Mouse (Mus musculus) embryonic facial prominence, embryonic 14.5 days (tissue): ENCODE results near the gene Tmeff1. TPM values are rescaled to one million over a fixed set of nuclear protein-coding genes. Genes with fewer than 3 reads are reported as not detected.

Source experiments
- ATAC-seq: fragments of 200-750 bp; cut with Nextera tagmentation; 2 replicates; pipeline ENCODE4 v1.8.0; 2017; ENCODE audit warnings: low read depth, moderate number of reproducible peaks, moderate TSS enrichment
- DNase-seq: peaks from one replicate; pipeline ENCODE4 v3.0.0-alpha.2; 2015; ENCODE audit warnings: low spot score
- H3K27ac ChIP-seq: fragments of 300-500 bp; sonication (generic); replicated peaks from 2 replicates; pipeline ENCODE4 v1.5.1; 2014; ENCODE audit warnings: low read depth, mild to moderate bottlenecking, low read length, moderate library complexity
- H3K27me3 ChIP-seq: fragments of 300-500 bp; sonication (generic); replicated peaks from 2 replicates; pipeline ENCODE4 v1.6.1; 2014; ENCODE audit warnings: low read length; ENCODE audit not compliant: control insufficient read depth, insufficient read depth
- H3K36me3 ChIP-seq: fragments of 300-500 bp; sonication (generic); 2 replicates; pipeline ENCODE4 v1.6.1; 2014; ENCODE audit warnings: low read length, mixed read lengths; ENCODE audit not compliant: control insufficient read depth, insufficient read depth
- H3K4me1 ChIP-seq: fragments of 300-500 bp; sonication (generic); 2 replicates; pipeline ENCODE4 v1.6.1; 2014; ENCODE audit warnings: antibody characterized with exemption, low read length; ENCODE audit not compliant: control insufficient read depth, insufficient read depth
- H3K4me2 ChIP-seq: fragments of 300-500 bp; sonication (generic); 2 replicates; pipeline ENCODE4 v1.6.1; 2014; ENCODE audit warnings: low read depth, mild to moderate bottlenecking, low read length, moderate library complexity, mixed read lengths
- H3K4me3 ChIP-seq: fragments of 300-500 bp; sonication (generic); 2 replicates; pipeline ENCODE4 v1.5.1; 2014; ENCODE audit warnings: low read depth, mild to moderate bottlenecking, low read length
- H3K9ac ChIP-seq: fragments of 300-500 bp; sonication (generic); 2 replicates; pipeline ENCODE4 v1.6.1; 2014; ENCODE audit warnings: low read depth, mild to moderate bottlenecking, low read length, moderate library complexity, mixed read lengths
- H3K9me3 ChIP-seq: fragments of 300-500 bp; sonication (generic); 2 replicates; pipeline ENCODE4 v1.6.1; 2016; ENCODE audit warnings: low read length; ENCODE audit not compliant: control insufficient read depth
- WGBS: fragments of 180-500 bp; shearing (Covaris S2); extraction: QIAGEN DNeasy Blood & Tissue Kit; methylation state at CpG from one replicate; pipeline ENCODE4 v1.1.7; 2014; 5-methylcytosine and 5-hydroxymethylcytosine counted together
- polyA plus RNA-seq: library from polyadenylated mRNA; unstranded; fragments of >200 nt; fragmentation: Nextera tagmentation; extraction: Ambion mirVana; gene quantifications from 2 replicates; pipeline ENCODE4 v1.2.1, GENCODE M21; 2014

Gene Tmeff1
- polyA plus RNA-seq, 1 experiment from 2014 or later: 61.4 TPM

DNA sequence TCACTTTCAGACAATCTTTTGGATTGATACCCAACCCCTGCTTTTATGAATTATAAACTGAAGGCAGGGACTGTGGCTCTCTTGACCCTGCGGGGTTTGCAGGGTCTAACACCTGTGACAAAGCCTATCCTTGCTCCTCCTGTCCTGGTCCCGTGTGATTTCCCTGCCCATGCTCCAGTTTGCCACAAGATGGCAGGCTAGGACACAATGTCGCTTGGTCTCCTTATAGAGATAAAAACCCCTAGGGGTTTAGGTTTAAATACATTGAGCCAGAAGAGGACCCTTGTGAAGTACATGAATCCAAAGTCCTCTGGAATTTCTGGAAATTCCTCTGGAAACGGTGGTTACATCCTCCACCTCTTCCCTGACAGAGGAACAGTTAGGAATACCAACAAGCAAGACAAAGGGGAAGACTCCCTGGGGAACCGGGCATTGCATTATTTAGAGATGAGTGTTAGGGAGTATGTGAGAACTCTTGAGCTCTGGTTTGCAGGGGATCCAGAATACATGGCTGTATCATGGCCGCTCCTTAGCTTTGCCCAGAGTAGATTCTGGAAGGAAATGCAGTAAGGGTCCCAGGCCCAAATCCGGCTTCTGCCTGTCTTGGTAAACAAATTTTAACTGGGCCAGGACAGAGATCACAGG is 106.9 kb downstream of the Tmeff1 start:
- no peak overlapping the region for H3K4me3 ChIP-seq
- peak; percentile 70 for ATAC-seq
- H3K27me3 ChIP-seq: no peaks in the 10 kb centered on the region
- H3K9ac ChIP-seq: no peak overlapping the region
- no peaks in the 10 kb centered on the region for H3K36me3 ChIP-seq
- DNase-seq: peak; percentile 82
- no peaks in the 10 kb centered on the region for H3K4me1 ChIP-seq
- no peak overlapping the region for H3K4me2 ChIP-seq
- H3K9me3 ChIP-seq: no peaks in the 10 kb centered on the region
- 41% methylated on average over 7 of the region's 7 CpGs for WGBS
- H3K27ac ChIP-seq: no peak overlapping the region

GRCm38 (mm10) chr4:48692736-48693292 is 107.8 kb downstream of the Tmeff1 start:
- H3K4me1 ChIP-seq: no peaks in the 10 kb centered on the region
- no peaks in the 10 kb centered on the region for H3K27me3 ChIP-seq
- H3K4me3 ChIP-seq: no peak overlapping the region
- no peak overlapping the region for H3K9ac ChIP-seq
- H3K4me2 ChIP-seq: no peak overlapping the region
- ATAC-seq (no peak), DNase-seq (no peak)
- H3K36me3 ChIP-seq: no peaks in the 10 kb centered on the region
- no peaks in the 10 kb centered on the region for H3K9me3 ChIP-seq
- WGBS: 43% methylated on average over 9 of the region's 9 CpGs
- no peak overlapping the region for H3K27ac ChIP-seq

DNA sequence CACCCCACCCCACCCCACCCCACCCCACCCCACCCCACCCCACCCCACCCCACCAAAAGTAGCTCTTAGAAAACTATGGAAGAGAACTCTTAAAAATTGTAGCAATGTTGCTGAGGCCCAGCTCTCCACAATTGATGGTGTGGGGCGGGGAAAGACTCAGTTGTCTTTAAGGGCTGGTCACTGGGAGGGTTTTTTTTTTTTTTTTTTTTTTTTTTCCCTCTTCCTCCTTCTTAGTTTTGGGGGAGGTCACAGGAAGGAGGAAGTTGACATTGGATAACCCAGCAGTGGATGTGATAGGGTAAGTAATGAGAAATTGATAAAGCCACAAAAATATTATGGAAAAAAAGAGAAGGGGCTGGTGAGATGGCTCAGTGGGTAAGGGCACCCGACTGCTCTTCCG is 111.7 kb downstream of the Tmeff1 start:
- Histone ChIP-seq H3K4me2 (no peak overlapping the region), H3K27ac (no peak overlapping the region)
- WGBS: 91% methylated on average over 3 of the region's 3 CpGs

GRCm38 (mm10) chr4:48697302-48697701 is 112.3 kb downstream of the Tmeff1 start:
- ATAC-seq: peak; percentile 85
- Histone ChIP-seq H3K9me3 (peaks cover 4% of the 10 kb centered on the region; the same call in 1 of the 2 replicates), H3K4me2 (no peak overlapping the region), H3K4me1 (no peaks in the 10 kb centered on the region), H3K27ac (no peak overlapping the region), H3K36me3 (no peaks in the 10 kb centered on the region), H3K9ac (no peak overlapping the region), H3K4me3 (no peak overlapping the region), H3K27me3 (no peaks in the 10 kb centered on the region)
- WGBS: 34% methylated on average over 11 of the region's 11 CpGs
- DNase-seq: peak; percentile 76

More for the DNA sequence above, 111.7 kb downstream of the Tmeff1 start:
- Histone ChIP-seq H3K27me3 (no peaks in the 10 kb centered on the region), H3K4me1 (no peaks in the 10 kb centered on the region), H3K9ac (no peak overlapping the region), H3K9me3 (no peaks in the 10 kb centered on the region), H3K36me3 (no peaks in the 10 kb centered on the region), H3K4me3 (no peak overlapping the region)
- DNase-seq (no peak), ATAC-seq (no peak)

Other genes starting within 250 kb of the Tmeff1 start
- 54.0 and 62.9 TPM in 2 replicates for gene Tex10, start 111.7 kb upstream of the Tmeff1 start, polyA plus RNA-seq
- 22.3 and 28.4 TPM in 2 replicates for gene Msantd3, start 45.2 kb upstream of the Tmeff1 start, polyA plus RNA-seq
- gene Cavin4, start 78.3 kb downstream of the Tmeff1 start, polyA plus RNA-seq: 18.8 and 32.4 TPM in 2 replicates